Mouse (Mus musculus) brown adipose tissue, adult 24 weeks (tissue): ENCODE measurements around the gene Cytl1. TPM values are rescaled to one million over a fixed set of nuclear protein-coding genes. Genes with fewer than 3 reads are reported as not detected.
A peak's percentile ranks its signal among the peaks of the same experiment; 100 is the strongest.

ENCODE experiments used
- H3K27ac ChIP-seq: fragments of 200-500 bp; replicated peaks from 2 replicates; pipeline ENCODE4 v1.5.1; 2012; ENCODE audit warnings: low read depth, mild to moderate bottlenecking, low read length
- H3K4me1 ChIP-seq: fragments of 200-500 bp; 2 replicates; pipeline ENCODE4 v1.6.1; 2012; ENCODE audit warnings: low read length, mixed read lengths; ENCODE audit not compliant: control insufficient read depth, insufficient read depth, insufficient read length
- H3K4me3 ChIP-seq: fragments of 200-500 bp; 2 replicates; pipeline ENCODE4 v1.5.1; 2012; ENCODE audit warnings: low read depth, mild to moderate bottlenecking, low read length, moderate library complexity; ENCODE audit not compliant: insufficient read depth
- polyA plus RNA-seq: library from polyadenylated mRNA; stranded (reverse); fragments of >200 nt; gene quantifications from 2 replicates; pipeline ENCODE4 v1.2.4, GENCODE M21; 2012; ENCODE audit not compliant: missing spikeins, insufficient read depth, insufficient read length

The Cytl1 gene
- polyA plus RNA-seq: 6.8 and 7.5 TPM in 2 replicates

DNA sequence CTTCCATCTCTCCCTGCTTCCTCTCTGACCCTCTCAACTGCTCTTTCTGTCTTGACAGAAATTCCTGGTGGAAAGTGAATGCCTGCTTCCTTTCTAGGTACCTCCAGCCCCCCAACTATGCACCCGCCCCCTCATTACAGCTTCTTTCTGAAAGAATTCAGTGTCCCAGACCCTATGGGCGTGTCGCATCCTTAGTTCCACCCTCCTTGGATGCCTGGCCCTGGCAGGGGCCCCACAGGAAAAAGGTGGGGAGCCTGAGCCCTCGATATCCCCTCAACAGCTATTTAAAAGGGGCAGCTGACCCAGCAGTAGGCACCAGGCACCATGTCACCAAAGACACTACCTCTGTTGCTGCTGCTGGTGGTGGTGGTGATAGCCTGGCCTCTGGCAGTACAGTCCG lies at the start of gene Cytl1:
Cytl1 (plus strand) TSS at position 296 of the 400 bp plus-strand sequence.
- Histone ChIP-seq H3K4me3 (no peak within 1 kb of the TSS), H3K4me1 (no peaks in the 10 kb centered on the region), H3K27ac (no peak within 1 kb of the TSS)

DNA sequence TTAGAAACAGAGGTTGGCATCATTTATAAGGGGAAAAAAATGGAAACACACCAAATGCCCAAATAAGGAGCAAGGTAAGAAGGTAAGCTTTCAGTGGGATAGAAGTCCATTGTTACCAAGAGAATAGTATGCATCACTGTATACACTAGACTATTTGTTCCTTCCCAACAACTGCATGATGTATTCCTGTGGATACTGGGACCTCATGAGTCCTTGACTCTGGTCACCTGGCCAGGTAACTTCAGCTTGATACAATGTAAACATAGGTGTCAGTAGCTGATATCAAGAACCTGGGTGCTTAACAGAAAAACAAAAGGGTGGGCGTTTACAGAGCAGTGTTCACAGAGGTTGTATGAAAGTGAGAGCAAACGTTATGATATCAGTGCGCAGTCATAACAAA lies 42.6 kb upstream of the Cytl1 start:
- H3K4me1 ChIP-seq: no peaks in the 10 kb centered on the region
- no peak overlapping the region for H3K27ac ChIP-seq
- H3K4me3 ChIP-seq: no peak overlapping the region

DNA sequence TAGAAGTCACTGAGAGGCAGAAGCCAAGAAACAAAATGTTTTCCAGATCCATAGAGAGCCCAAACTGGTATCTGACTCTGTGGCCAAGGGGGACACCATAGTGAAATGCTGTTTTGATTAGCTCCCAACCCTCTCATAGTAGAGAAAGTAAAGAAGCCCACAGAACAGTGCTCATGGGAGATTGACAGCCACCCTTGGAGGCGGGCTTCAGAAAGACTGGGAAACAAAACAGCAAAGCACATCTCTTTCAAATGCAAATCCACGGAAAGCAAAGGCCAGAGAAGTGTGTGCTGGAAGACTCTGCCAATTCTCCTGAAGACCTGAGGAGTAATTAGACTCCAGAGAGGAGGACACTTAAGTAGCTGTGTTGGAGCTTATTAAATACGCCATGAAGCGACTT lies 39.5 kb upstream of the Cytl1 start:
- H3K4me3 ChIP-seq: no peak overlapping the region
- no peaks in the 10 kb centered on the region for H3K4me1 ChIP-seq
- no peak overlapping the region for H3K27ac ChIP-seq

DNA sequence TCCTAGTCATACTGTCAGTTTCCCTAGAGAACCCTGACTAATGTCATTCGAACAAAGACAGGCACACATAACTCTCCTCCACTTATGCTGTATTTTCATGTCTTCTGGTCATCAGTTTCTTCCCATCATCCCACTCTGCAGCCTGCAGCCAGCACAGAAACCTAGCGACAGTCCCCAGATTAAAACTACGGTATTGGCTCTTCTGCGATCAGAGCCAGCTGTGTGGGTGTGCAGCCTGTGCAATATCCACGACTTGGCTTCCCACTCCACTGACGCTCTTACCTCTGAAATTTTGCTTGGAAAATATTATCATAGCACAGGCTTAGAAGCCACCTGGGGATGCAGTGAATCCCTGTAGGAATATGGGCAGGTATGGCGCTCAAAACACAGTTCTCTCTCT lies 38.0 kb upstream of the Cytl1 start:
- no peak overlapping the region for H3K4me3 ChIP-seq
- H3K4me1 ChIP-seq: no peaks in the 10 kb centered on the region
- no peak overlapping the region for H3K27ac ChIP-seq

DNA sequence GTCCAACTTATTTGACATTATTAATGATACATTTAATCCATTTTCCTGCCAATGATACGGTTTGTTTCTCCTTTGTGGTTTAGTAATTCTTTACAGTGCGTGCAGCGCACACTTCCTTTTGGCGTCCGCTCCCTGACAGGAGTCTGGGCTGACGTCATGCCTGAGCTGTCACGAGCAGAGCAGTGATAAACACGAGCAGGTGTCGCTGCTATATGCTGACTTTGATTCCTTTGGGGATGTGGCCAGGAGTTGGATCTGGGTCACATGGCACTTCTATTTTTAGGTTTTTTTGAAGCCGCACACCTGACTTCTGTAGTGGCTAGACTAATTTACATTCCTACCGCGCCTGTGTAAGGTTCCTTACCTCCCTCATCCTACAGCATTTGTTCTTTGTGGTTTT lies 35.6 kb upstream of the Cytl1 start:
- no peak overlapping the region for H3K4me3 ChIP-seq
- H3K4me1 ChIP-seq: no peaks in the 10 kb centered on the region
- no peak overlapping the region for H3K27ac ChIP-seq

DNA sequence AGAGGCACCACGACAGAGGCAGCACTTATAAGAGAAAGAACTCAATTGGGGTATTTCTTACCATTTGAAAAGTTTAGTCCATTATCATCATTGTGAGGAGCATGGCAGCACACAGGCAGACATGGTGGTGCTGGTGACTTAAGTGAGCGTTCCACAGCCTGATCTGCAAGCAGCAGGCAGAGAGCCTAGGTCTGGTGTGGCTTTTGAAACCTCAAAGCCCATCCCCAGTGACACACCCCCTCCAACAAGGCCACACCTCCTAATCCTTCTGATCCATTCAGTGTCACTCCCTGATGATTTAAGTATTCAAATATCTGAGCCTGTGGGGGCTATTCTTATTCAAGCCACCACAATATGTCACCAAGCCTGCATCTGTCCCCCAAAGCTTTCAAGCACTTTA lies 30.4 kb upstream of the Cytl1 start:
- Histone ChIP-seq H3K4me1 (no peaks in the 10 kb centered on the region), H3K4me3 (no peak overlapping the region), H3K27ac (no peak overlapping the region)

DNA sequence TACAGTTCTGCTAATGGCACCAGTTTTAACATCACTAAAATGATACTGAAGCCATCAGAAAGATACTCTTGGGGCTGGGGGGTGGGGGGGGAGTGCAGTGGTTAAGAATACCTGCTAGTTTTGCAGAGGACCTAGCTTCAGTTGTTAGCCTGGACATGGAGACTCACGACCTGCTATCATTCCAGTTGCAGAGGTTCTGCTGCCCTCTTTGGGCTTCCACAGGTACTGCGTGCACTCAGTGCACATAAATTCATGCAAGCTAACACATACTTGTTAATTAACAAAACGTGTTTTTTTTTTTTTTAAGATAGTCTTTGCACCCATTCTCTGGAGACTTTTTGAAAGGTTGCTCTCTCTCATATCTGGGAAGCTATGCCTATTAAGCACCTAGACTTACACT lies 27.2 kb upstream of the Cytl1 start:
- Histone ChIP-seq H3K4me3 (no peak overlapping the region), H3K4me1 (no peaks in the 10 kb centered on the region), H3K27ac (no peak overlapping the region)

DNA sequence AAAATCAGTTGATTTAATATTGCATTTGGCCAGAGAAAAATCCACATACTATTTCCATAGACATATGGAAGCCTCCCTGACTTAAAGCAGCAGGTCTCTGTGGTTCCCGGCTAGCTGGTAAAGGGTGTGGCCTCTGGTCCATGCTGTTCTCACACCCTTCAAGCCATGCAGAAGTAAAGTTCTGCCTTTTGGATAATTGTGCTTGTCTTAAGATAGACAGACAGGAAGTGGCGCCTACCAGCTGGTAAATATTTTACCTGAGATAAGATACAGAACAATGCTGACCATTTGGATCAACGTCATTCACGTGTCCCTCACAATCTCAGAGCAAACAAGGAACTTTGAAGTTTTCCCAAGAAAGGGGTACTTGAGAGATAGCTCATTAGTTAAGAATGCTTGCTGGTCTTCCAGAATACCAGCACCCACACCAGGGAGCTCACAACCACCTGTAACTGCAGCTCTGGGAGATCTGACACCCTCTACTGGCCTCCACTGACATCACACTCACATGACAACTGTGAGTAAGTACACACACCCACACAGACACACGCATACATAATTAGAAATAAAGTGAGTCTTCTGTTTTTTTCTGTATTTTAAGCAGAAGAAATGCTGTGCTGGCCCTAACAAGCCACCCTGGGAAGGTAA lies 25.9 kb upstream of the Cytl1 start:
- Histone ChIP-seq H3K27ac (no peak overlapping the region), H3K4me1 (no peaks in the 10 kb centered on the region), H3K4me3 (no peak overlapping the region)

DNA sequence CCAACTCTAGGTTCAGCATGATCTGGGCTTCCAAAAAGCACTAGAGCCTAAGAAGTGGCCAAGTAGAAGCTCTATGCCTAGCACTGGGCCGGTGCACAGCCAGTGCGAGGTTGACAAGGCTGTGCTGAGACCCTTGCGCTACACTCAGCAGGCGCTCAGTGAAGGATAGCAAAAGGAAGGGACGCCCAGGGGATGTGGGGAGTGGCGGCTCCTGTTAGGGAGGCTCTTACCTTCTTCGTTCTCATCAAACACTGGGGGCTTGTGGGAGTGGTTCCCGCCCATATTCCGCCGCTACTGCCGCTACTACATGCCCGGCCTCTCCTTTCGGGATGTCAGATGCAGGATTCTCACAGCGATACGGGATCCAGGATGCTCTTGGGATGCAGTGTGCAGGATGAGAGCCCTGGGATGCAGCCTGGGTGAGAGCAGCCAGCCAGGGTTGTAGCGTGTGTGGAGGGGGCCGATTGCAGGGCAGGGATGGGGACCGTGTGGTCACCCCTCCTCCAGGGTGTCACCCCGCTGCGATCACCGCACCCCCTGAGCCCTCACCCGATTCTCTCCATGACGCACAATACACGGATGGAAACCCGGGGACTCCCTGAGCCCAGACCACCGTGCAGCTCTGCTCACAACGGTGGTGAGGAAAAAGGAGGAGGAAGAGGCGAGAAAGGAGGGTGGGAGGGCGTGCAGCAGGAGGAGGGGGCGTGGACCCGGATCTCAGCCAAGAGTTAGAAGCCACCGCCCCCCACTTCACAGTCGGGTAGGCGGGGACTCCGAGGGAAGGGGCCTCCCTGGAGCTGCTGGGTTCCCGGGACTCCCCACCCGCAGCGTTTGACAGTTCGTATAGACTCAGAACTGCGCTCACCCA lies 18.6 kb upstream of the Cytl1 start, which contains the start of gene Stk32b:
Stk32b (minus strand) TSS at position 667 of the 868 bp plus-strand sequence.
- Histone ChIP-seq H3K27ac (no peak within 1 kb of the TSS), H3K4me1 (no peaks in the 10 kb centered on the region; the same call in 1 of the 2 replicates), H3K4me3 (no peak within 1 kb of the TSS; the same call in 1 of the 2 replicates)

DNA sequence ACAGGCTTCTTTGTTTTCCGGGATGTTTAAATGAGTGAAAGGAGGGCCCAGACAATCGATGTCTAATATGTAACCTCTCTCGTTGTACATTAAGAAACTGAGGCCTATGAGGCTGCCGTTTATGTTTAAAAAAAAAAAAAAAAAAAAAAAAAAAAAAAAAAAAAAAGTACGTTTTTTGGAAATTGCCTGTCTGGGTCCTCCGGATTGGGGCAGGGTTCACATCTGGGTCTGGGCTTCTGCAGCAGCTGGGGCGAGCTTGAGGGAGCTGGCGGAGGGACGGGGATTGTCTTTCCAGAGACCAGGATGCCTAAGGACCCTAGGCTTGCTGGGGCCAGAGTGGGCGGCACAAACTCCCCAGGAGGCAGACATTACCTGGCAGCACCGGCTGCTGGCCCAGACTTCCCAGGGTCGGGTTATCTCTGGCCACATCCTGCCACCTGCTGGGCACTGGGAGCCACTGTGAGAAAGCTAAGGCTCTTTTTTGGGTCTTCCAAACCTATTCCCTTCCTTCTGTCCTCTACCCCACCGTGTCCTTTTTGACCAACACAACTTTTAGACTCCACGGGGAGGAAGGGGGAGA lies 17.8 kb upstream of the Cytl1 start:
- Histone ChIP-seq H3K4me3 (no peak overlapping the region), H3K4me1 (no peaks in the 10 kb centered on the region; the same call in 1 of the 2 replicates), H3K27ac (no peak overlapping the region)

DNA sequence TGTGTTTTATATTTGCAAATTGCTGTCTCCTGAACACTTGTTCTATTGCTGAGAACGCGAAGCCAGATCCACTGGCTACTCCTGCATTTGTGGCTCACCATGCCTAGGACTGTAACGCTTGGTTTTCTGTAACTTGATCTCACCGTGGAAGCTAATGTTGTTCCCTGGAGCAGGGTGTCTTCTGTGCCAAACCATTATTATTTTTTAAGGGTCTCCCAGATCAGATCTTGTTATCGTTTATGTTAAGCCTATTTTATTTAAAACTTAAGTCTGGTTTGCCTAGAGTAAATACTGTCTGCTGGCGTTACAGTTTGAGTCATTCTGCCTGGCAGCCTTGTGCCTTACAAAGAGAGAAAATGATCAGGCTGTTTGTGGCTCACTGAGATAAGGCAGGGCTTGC lies 14.6 kb upstream of the Cytl1 start:
- Histone ChIP-seq H3K4me3 (no peak overlapping the region), H3K4me1 (no peaks in the 10 kb centered on the region; the same call in 1 of the 2 replicates), H3K27ac (no peak overlapping the region)

DNA sequence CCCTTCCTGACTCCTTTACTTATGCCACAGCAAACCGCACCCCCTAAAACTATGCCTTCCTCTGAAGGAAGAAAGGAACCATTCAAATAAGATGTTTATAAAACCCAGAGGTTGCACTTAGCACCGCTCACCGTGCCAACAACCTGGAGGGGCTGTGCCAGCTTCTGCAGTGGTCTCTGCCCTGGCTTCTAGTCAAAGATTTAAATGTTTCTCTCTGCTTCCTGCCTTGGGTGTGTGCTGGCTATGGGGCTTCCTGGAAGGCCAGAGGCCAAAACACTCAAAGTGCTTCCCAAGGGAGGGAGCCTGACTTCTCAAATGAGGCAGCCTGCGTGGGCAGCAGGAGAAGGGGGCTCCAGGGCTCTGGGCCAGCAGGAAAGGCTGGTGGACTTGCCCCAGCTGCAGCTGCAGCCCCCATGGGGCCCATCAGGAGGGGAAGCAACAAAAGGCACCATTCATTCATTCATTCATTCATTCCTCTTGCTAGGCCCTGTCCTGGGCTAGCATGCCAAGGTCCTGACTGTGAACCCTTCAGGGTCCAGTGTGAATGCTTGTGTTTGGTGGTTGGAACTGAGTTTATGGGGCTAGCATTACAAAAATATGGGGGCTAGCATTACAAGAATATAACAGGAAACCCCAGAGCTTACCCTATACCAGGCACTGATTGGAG lies 10.0 kb upstream of the Cytl1 start:
- H3K4me1 ChIP-seq: no peaks in the 10 kb centered on the region
- H3K4me3 ChIP-seq: no peak overlapping the region
- H3K27ac ChIP-seq: no peak overlapping the region

DNA sequence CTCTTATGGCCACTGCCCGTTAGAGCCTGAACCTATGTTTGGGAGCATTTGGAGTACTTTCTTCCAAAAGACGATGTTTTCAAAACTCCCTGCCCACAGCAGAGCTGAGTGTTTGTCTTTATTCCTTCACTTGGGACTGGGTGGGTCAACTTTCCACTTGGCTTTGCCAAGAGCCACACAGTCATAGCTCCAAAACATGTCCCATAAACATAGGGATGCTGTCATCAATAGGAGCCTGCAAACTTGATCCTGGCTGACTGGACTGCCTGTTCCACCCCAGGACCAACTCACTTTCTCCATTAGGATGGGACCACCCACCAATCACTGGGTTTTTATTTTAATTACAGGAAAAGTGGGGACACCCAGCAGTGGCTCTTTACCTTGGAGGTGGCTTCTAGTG lies 4.5 kb upstream of the Cytl1 start:
- Histone ChIP-seq H3K4me3 (no peak overlapping the region), H3K4me1 (no peaks in the 10 kb centered on the region), H3K27ac (0 out of 2 replicates have a peak overlapping the region, but pooled peaks have one; percentile 13)

DNA sequence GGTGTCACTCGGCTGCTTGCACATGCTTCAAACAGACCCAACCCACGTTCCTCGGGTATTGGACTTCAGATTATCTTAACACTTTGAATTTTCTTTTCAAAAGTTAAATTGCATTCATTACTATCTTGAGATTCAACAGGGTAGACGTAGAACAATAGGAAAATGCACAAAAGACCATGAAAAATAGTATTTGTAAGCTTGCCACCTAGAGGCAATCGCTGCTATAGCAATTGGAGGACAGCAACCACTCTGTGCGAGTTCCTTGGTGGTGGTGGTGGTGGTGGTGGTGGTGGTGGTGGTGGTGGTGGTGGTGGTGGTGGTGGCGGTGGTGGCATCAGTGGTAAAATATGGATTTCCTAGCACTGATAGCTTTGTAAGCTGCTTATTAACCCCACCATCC lies 894 bp downstream of the Cytl1 start:
- H3K4me1 ChIP-seq: no peaks in the 10 kb centered on the region
- H3K4me3 ChIP-seq: no peak overlapping the region
- H3K27ac ChIP-seq: no peak overlapping the region
